Mouse (Mus musculus) olfactory bulb, adult 2 months (tissue): ENCODE data around the gene Mob3a.

Experiments used
- CTCF ChIP-seq: fragments of 200-500 bp; IDR thresholded peaks from 2 replicates; pipeline ENCODE4 v1.5.1; 2012; ENCODE audit warnings: low read depth, mild to moderate bottlenecking, low read length, moderate library complexity; ENCODE audit not compliant: insufficient read depth
- POLR2A ChIP-seq: fragments of 200-500 bp; IDR thresholded peaks from 2 replicates; pipeline ENCODE4 v1.6.1; 2012; ENCODE audit warnings: mild to moderate bottlenecking, low read depth, low read length, moderate library complexity; ENCODE audit not compliant: insufficient read depth

- TF ChIP-seq POLR2A, result no peak
- no peak for TF ChIP-seq CTCF
These were observed 4.0 kb downstream of the Mob3a start for GRCm38 (mm10) chr10:80697812-80698211.
